Mouse (Mus musculus): ENCODE results near the gene D230025D16Rik. TPM values are rescaled to one million over a fixed set of nuclear protein-coding genes. Genes with fewer than 3 reads are reported as not detected.

D230025D16Rik gene
- polyA plus RNA-seq, 2 experiments from 2014 or later: 13.9 to 14.2 TPM

GRCm38 (mm10) chr8:105237442-105238142 lies 12.6 kb downstream of the D230025D16Rik start:
- ATAC-seq: no peak

GRCm38 (mm10) chr8:105241016-105241415 lies 16.1 kb downstream of the D230025D16Rik start:
- ATAC-seq: no peak

- no peak for ATAC-seq
Measured at GRCm38 (mm10) chr8:105251954-105252353, 27.0 kb downstream of the D230025D16Rik start.

- ATAC-seq: no peak
Measured at GRCm38 (mm10) chr8:105252680-105253537, 28.0 kb downstream of the D230025D16Rik start.

GRCm38 (mm10) chr8:105253766-105254151 lies 28.8 kb downstream of the D230025D16Rik start:
- no peak for ATAC-seq

- ATAC-seq: peak; percentile 88
Measured at GRCm38 (mm10) chr8:105254152-105254965, 29.4 kb downstream of the D230025D16Rik start.

GRCm38 (mm10) chr8:105254966-105255350 lies 30.0 kb downstream of the D230025D16Rik start, which contains the start of gene B3gnt9:
Gene B3gnt9 (minus strand): TSS chr8:105255153.
- peak; percentile 51 for ATAC-seq

GRCm38 (mm10) chr8:105257318-105258114 lies 32.6 kb downstream of the D230025D16Rik start:
- ATAC-seq: no peak

GRCm38 (mm10) chr8:105258911-105259720 lies 34.2 kb downstream of the D230025D16Rik start:
- no peak for ATAC-seq

GRCm38 (mm10) chr8:105259721-105260320 lies 34.9 kb downstream of the D230025D16Rik start:
- ATAC-seq: peak; percentile 38

GRCm38 (mm10) chr8:105260371-105261099 lies 35.6 kb downstream of the D230025D16Rik start:
- no peak for ATAC-seq

- ATAC-seq: no peak
Measured at GRCm38 (mm10) chr8:105261326-105261980, 36.5 kb downstream of the D230025D16Rik start.

- ATAC-seq: no peak
Measured at GRCm38 (mm10) chr8:105263244-105263912, 38.4 kb downstream of the D230025D16Rik start.

- ATAC-seq: peak; percentile 72
Measured at GRCm38 (mm10) chr8:105264024-105264982, 39.4 kb downstream of the D230025D16Rik start, which contains the start of the genes Tradd and Fbxl8. Gene Tradd (minus strand): TSS chr8:105264609. Gene Fbxl8 (plus strand): TSS chr8:105264648.

- ATAC-seq: peak; percentile 78
Measured at GRCm38 (mm10) chr8:105265128-105265527, 40.2 kb downstream of the D230025D16Rik start.

- ATAC-seq: peak; percentile 36
Measured at GRCm38 (mm10) chr8:105266775-105267174, 41.8 kb downstream of the D230025D16Rik start.

Measured in CD4-positive, CD25-positive, alpha-beta regulatory T cell, adult 4 months (primary cell).